Mouse (Mus musculus): Measurements from ENCODE around the gene D930007J09Rik.

Gene D930007J09Rik

DNA sequence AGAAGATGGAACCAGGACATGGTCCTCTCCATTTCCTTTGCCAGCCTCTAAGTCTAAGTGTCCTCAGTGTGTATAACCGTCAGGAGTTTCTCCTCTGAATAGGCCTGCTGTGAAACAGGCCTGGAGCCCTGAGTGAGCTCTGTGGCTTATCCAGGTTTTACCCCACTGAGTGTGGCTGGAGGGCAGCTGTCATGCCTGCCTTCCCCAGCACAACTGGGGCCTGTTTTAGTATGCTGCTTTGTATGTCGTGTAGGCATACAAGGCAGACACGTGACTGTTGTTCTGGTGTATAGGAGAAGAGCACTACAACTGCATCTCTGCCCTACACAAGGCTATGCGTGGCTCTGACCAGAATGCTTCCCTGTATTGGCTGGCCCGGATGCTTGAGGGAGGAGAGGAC is 17.3 kb upstream of the D930007J09Rik start:
- DNase-seq (ENCODE audit: low read depth) = no peak

DNA sequence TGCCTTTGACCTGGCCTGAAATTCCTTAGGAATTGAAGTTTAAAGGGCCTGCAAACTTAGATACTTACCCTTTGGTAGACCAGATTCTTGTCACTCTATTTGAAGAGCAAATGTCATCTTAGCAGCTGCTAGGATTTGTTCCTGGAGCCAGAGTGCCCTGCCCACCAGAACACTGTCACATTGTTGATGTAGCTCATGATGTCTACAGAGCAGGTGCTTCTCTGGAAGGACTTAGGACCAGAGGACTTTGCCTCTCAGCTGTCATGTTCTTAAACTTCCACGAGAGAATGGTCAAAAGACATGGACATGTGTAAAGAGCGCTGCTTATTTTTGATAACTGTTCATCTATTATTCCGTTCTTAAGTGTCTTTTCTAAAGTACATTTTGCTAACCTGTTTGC is 16.6 kb upstream of the D930007J09Rik start:
- no peak for DNase-seq (ENCODE audit: low read depth)

DNA sequence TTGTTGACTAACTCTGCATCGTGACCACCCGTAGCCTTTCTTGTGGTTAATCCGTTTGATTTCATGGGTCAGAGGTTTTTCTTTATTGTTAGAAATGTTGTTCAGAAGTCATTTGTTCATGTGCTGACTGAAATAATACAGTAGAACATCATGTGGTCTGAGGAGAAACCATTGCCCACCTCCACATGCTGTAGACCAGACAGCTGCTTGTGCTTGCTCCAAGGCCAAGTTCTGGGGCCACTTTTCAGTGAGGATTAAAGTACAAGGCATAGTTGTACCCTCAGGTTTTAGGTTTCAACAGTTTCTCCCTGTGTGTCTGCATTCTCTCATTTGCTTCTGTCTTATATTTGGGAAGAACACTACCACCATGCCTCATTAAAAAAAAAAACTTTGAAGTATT is 5.0 kb upstream of the D930007J09Rik start:
- no peak for DNase-seq (ENCODE audit: low read depth)

DNA sequence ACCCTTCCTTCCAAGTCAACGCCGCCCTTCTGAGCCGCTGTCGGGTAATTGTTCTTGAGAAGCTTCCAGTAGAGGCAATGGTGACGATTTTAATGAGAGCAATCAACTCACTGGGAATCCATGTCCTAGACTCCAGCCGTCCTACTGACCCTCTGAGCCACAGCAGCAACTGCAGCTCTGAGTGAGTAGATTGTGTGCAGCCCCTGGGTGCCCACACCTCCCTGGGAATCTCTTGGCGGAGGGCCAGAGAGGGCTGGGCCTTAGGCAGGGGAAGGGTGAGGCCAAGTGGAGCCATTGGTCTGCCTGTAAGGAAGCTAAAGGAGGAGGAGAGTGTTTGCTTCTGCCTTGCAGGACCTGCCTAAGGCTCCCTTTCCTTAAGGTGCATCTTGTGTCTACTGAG is 4.2 kb upstream of the D930007J09Rik start:
- no peak for DNase-seq (ENCODE audit: low read depth)

DNA sequence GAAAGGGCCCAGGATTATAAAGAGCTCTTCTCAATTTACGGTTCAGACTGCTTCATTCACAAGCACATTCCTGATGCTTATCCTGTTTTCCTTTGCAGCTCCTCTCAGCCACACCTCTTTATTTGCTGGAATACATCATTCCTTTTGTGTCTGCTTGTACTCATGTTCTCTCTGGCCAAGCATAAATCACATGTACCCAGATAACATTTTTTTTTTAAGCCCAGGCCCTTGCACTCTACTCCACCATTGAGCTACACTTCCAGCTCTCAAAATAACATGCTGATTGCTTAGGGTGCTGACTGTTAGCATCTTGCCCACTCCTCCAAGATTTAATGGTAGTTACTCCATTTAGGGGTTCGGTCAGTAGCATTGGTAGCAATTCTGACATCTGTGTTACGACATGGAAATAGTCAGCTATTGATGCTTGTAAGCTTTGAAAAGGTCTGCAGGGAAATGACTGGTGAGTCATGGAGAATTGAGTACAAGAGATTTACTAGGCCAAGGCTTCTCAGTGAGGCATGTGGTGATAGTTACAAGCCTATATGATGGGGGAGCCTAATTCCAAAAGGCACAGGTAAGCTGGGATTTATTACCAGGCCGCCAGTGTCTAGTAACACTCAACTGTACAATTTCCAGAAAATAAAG is 1.2 kb upstream of the D930007J09Rik start:
- DNase-seq (ENCODE audit: low read depth) = peak; percentile 61

DNA sequence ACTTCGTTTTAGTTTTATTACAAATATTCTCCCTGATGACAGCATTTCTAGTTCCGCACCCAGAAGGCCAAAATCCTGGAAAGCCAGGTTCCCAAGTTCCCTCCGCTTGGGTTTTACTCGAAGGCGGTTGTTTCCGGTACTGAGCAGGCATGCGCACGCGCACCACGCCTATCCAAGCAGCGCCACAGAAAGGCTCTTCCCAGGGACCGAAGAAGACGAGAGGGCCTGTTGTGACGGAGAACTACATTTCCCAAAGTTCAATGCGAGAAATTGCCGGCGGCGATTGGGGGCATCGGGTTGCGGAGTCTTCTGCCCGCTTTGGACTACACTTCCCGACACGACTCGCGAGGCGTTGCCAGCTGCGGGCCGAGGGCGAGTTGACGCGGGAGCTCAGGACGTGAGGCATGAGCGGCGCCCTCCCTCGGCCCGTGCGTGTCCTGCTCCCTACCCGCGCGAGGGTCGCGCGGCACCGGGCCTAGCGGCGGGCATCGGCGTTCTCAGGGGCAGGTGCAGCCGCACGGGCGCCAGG is 892 bp downstream of the D930007J09Rik start, which contains the start of gene Wrnip1:
Gene Wrnip1, plus strand, starts transcription at position 346 of the 529 bp plus-strand sequence.
- peak; percentile 99 for DNase-seq (ENCODE audit: low read depth)

DNA sequence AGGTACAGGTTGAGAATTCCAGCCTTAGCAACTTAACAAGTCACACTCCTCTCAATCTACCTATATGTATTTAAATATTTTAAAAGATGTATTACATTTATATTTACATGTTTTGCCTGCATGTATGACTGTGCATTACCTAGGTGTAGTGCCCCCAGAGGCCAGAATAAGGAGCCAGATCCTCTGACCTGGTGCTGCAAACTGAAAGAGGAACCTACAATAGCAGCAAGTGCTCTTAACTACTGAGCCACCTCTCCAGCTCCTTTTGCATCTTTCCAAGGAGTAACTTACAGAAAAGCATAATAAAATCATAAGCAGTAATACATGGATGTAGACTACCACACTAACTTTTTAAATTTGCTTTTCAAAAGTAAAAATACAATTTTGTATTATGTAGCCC is 1.8 kb downstream of the D930007J09Rik start:
- no peak for DNase-seq (ENCODE audit: low read depth)

DNA sequence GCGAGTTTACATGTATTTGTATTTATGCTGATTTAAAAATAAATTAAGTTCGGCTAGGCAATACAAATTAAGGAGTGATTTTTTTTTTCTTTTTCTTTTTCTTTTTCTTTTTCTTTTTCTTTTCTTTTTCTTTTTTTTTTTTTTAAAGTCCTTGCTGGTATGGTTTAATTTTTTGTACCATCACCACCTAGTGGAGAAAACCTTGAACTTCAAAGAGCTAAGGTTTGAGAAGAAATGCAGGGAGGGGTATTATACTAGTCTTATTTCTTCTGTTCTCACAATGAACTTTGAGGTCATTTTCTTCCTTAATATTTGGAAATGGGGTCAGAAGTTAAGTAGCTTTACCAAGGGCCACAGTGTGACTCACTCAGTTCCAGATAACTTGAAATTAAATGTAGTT is 3.5 kb downstream of the D930007J09Rik start:
- peak; percentile 61 for DNase-seq (ENCODE audit: low read depth)

DNA sequence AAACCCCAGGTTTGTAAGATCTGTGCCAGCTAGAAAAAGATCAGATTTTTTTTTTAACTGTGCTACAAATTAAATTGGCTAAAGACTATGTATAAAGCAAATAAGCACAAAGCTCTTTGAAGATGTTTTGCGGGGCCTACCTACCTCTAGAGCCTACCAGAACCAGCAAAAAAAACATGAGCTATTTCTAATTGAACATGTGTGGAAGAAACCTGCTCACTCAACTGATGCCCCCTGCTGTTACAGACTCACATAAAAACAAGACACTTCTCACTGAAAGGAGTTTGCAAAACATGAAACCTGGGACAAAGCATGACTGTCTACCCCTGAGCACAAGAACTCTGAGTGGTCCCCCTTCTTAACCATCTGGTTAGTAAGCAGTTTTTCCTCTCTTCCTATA is 5.6 kb downstream of the D930007J09Rik start:
- DNase-seq (ENCODE audit: low read depth) = peak; percentile 39

DNA sequence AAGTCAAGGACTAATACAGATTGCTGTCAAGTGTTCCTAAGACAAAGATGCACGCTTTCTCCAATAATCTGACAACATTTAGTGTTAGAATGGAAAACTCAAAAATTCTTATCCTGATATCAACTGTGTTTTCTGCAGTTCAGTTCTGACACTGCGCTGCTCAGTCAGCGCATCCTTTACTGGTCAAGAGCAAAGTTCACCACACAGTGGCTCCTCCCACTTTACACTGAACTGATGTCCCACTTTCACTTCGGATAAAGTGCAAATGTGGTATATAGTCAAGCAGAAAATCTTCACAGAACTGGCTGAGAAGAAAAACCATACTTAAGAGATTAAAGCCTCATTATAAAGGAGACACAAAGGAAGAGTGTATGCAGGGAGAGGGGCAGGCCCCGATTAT is 7.5 kb downstream of the D930007J09Rik start:
- DNase-seq (ENCODE audit: low read depth) = no peak

DNA sequence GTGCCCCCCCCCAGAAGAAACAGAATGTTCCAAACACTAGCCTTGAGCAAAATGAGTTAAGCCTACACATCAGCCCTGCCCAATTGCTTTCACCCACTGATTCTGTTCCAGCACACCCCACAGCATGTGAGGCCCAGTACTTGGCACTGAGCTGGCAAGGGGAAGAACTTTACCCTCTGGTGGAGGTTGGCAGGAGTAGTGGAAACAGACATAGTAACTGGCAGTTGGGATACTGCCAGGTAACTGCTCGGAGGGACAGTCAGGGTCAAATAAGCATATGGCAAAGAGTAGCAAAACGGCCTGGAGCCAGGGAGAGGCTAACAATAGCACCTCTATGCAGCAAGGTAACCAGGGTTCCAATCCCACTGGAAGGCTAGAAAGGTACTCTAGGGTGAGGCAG is 8.0 kb downstream of the D930007J09Rik start:
- peak; percentile 50 for DNase-seq (ENCODE audit: low read depth)

DNA sequence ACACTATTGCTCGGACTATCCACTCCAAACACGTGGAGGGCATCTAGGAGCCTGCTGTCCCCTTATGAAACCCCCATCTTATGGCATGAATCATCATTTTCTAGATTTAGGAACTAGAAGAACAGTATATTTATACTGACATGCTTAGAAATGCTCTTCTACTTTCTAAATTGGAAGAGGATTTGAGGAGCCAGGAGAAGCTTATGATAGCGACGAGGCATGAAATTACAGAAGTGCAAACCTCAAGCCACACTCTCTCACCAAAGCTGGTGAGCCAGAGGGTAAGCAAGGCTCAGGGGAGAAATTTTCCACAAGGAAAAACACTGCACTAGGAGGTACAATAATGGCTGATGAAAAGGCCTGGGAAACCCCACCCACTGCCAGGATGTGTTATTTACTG is 12.9 kb downstream of the D930007J09Rik start:
- no peak for DNase-seq (ENCODE audit: low read depth)

DNA sequence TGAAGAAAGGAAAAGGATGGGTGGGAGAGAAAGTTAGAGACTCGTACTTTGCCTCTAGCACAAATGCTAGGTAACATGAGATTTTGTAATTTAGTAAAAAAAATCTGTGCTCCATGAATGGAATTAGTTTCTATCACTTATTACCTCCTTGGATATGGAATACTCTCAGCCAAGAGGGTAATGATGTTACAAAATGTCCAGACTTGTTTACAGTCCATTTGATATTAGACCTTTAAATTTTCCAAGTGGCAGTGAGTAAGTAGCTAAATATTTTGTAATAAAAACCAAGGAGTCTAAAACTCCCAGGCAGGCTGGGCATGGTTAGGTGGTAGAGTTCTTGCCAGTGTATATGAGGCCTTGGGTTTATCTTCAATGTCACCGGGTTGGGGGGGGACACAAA is 15.1 kb downstream of the D930007J09Rik start:
- DNase-seq (ENCODE audit: low read depth) = no peak

DNA sequence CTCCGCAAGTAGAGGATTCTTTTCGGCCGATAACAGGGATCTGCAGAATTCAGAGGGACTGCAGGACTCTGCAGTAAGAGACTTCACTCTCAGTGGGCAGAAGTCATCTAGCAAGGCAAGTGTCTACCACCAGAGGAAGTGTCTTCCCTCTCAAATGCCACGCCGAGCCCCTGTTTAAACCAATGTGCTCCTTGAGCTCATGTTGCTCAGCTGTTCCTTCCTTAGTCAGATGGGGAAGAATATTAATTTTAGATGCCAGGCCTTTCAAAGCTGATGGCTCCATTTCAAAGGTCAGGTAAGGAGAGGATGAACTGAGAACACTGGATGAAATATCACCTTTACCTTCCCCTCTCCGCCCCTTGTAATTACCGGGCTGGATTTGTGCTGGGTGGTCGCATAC is 18.8 kb downstream of the D930007J09Rik start, which contains the start of gene Mylk4:
Gene Mylk4, minus strand, starts transcription at position 139 of the 400 bp plus-strand sequence.
- no peak for DNase-seq (ENCODE audit: low read depth)

DNA sequence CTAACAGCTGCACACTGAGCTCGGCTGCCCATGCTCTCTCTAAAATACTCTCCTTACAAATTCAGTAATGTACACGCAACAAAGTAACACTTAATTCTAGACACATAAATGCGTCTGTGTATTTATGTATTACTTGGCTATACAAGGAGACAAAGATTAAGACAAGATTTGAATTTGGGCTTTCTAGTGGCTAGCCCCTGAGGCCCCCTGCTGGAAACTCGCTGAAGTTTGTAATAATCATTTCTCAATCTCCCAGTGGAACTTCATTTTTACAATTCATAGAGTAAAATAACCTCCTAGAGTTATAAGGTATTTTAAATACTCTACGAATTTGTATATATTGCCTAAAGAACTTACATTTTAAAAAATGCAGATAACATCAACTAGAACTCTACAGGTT is 19.6 kb downstream of the D930007J09Rik start:
- peak; percentile 39 for DNase-seq (ENCODE audit: low read depth)

DNA sequence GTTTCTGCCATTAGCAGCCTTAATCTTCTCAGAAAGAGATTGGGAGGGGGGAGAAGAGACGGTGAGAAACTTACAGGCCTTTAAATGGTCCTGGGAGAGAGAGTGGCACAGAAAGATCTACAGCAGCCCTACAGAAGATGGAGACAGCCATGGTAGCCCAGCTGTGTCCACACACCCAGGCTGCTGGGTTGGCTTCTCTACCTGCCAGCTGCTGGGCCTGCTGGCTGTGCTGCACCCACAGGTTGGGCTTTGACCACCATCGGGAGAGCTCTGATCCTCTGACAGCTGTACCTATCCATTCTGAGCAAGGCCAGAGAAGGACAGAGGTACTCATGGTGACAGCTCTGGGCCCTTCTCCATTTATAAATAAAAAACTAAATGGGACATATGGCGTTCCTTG is 23.8 kb downstream of the D930007J09Rik start:
- no peak for DNase-seq (ENCODE audit: low read depth)

DNA sequence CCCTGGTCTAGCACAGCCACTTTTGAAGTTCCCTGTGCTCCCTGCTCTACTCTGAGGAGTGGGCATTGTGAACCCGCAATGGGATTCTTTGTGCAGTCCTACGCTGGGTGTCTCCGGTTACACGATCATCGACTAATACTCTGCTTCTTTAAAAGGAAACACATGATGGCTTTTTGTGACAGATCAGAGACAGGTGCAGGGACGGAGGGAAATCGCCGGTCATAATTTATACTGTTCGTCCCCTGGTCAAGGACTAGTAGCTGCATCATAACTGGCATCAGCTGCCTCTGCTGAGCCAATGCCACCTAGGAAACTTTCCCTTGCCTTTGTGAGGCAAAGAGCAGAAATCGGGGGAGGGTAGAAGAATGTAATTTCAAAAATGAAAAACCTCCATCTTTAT is 26.3 kb downstream of the D930007J09Rik start:
- DNase-seq (ENCODE audit: low read depth) = no peak

DNA sequence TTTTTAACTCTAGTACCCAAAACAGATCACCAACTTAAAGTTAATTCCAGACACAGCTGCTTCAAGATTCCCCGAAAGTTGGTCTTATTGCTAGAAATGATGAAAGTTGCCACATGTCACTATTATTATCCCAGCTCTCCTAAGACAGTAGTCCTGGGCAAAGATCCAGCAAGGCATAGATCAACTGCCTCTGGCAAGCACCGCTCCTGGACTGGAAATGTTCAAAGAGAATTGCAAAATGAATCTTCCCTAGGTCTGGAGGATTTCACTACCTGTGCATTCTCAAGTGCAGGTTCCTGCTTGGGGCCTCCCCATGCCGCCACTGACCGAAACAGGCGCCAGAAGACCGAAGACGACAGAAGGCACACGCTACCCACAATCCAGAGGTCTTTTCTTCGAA is 26.8 kb downstream of the D930007J09Rik start:
- no peak for DNase-seq (ENCODE audit: low read depth)

DNA sequence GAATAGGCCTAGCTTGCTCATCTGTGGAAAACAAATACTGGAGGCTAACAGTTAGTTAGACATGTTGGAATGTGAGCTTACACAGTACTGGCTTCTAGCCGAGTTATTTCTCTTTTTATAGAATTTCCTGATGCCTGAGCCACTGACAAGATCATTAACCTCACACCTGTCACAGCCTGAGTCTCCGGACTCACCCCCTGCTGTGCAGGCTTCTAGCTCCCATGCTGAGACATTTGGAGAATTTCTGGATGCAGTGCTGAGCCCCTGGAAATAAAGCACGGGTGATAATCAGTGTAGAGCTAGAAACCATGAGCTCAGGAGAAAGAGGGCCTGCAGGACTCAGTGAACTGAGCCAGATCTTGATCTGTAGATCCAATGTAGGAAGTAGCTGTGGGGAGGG is 32.7 kb downstream of the D930007J09Rik start:
- no peak for DNase-seq (ENCODE audit: low read depth)

DNA sequence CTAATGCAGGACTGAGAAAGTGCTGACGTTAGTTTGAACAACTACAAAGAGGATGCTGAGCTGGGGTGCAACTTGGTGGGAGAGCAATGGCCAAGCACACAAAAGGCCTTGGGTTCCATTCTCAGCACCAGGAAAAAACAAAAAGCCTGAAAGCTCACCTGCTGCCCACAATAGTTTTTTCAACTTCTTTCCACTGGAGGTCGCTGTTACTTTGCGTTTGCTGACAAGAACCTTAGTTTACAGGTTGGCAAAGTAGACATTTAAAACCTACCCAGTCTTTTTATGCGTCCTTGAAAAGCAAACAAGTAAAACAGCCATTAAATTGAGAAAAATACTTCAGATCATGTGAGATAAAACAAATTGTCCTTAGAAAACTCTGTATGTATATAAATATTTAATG is 34.5 kb downstream of the D930007J09Rik start:
- peak; percentile 70 for DNase-seq (ENCODE audit: low read depth)

DNA sequence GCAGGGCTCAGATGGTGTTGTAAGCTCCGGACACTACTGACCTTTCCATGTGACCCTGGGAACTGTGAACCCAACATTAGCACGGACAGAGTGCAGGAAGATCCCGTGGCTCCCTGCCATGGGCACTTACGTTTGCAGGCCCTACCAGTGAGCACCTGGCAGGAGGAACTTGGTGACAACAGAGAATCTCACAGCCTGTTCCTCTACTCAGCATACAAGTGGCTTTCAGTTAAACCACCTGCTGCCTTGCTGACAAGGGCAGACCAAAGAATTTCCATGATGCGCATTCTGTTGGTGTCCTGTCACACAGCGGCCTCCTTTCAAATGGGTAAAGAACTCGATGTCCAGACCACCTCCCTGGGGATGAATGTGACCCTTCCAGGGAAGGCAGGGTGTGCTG is 38.2 kb downstream of the D930007J09Rik start:
- DNase-seq (ENCODE audit: low read depth) = no peak

DNA sequence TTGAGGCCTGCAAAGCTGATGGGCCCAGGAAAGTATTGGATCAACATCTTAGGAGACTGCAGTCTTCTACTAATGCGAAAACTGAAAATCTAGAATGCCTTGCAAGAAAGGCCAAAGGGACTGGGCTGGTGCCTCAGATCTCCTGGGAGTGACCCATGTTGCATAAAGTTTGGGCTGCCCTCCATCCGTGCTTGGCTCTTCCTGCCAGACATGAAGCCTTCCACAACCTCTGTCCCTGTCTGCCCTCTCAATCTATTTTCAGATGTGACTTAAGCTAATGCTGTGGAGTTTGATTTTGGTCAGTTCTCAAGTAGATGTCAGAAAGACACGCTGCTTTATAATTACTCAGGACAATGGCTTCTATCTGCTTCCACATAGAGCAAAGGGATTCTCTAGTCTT is 39.5 kb downstream of the D930007J09Rik start:
- DNase-seq (ENCODE audit: low read depth) = no peak

DNA sequence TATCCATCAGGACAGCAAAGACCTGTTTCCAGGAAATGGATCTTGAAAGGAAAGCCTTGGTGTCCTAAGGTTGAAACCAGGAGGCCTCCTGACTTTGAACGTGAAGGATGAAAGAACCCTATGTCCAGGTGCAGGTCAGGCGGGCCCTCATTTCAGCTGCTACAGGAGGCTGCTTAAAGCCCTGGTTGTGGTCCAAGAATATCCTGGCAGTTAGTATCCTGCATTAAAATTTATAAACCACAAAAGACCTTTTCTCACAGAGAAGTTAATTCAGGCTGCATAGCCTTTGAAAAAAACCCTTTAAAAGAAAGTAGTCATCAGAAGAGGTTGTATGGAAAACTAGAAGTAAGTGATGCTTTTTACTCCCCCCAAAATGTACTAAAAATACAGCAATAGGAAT is 41.9 kb downstream of the D930007J09Rik start:
- DNase-seq (ENCODE audit: low read depth) = no peak

DNA sequence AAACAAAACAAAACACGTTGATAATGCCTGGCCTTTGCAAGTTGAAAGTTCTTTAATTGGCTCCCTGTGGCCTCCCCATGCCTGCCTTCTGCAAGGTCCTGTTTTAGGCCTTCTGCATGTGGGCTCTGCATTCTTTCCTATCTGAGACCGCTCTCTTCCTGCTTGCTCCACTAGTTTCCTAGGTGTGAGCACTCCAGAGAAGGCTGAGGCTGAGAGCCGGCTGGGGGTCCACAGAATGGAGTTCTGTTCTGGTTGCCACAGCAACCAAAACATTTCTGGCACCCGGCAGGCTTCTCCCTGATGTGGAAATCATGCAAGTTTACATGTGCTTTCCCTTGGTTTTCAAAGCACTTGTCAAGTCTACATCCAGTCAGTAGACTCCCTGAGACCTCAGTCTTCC is 43.6 kb downstream of the D930007J09Rik start:
- no peak for DNase-seq (ENCODE audit: low read depth)

Data from NIH3T3 (cell line).